Mouse (Mus musculus) adrenal gland, postnatal 25 days (tissue): ENCODE measurements around the gene Gast. TPM values are rescaled to one million over a fixed set of nuclear protein-coding genes. Genes with fewer than 3 reads are reported as not detected.
A peak's percentile ranks its signal among the peaks of the same experiment; 100 is the strongest.
"Not testable (repeated sequence)": the region's sequence is repeated elsewhere in the genome, so short reads cannot be mapped to it uniquely, and the experiment has no call there.

Experiments
- DNase-seq: peaks from one replicate; pipeline ENCODE4 v3.0.0; 2021; ENCODE audit warnings: mixed read lengths
- total RNA-seq: library from RNA; stranded (reverse); gene quantifications from 2 replicates; pipeline ENCODE4 v1.2.3, GENCODE M21; 2021

Gast gene
- total RNA-seq, 1 experiment from 2014 or later, result not detected

DNA sequence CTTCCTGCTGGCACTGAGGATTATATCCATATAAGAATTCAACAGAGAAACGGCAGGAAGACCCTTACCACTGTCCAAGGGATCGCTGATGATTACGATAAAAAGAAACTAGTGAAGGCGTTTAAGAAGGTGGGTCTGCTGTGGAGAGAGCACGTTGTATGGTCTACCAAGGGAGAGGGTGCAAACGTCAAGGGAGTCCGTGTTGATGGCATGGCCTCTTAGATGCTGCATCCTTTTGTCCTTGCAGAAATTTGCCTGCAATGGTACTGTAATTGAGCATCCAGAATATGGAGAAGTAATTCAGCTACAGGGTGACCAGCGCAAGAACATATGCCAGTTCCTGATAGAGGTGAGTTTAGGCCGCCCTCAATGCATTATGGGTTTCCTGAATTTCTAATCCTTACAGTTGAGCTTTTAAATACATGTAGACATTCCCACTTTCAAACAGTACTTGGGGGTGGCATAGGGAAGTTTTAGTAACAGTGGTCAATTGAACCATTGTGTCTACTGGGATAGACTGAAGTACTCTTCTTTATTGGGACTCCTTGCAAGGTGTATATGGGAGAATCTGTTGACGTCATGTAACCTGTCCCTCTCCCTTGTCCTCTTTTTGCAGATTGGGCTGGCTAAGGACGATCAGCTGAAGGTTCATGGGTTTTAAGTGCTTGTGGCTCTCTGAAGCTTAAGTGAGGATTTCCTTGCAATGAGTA is 13.4 kb upstream of the Gast start:
- DNase-seq, result not testable (repeated sequence)

DNA sequence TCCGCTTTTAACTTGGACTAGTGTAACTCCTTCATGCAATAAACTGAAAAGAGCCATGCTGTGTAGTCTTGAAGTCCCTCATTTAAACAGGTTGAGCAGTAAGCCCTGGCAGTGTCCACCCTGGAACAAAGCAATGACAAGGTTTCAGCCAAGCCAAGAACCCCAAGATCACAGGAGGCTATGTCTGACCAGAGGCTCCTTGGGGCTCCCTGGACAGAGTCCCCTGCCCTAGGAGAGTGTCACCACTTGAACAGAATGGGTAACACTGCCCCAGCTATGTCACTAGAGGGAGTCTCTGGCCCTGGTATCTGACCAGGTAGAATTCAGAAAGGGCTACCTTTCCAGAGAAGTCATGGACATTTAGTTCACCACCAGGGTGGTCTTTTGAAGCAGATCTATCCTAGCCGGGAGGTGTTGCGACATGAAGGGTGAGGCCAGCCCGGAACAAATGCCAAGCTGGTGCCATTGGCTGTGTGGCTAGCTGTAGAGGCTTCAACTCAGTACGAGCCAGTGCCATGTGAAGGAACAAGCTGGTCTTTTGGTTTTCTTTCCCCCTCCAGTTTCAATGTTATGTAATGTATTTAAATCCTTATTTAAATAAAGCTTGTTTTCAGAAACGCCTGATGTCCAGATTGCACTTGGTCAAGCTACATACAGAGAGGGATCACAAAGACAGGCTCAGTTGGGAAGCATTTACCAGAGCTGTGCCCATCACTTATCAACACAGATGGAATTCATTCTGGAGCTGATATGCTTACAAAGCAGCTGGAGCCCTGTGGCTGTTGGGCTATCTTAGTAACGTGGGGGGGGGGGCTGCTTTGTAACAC is 12.5 kb upstream of the Gast start:
- not testable (repeated sequence) for DNase-seq

DNA sequence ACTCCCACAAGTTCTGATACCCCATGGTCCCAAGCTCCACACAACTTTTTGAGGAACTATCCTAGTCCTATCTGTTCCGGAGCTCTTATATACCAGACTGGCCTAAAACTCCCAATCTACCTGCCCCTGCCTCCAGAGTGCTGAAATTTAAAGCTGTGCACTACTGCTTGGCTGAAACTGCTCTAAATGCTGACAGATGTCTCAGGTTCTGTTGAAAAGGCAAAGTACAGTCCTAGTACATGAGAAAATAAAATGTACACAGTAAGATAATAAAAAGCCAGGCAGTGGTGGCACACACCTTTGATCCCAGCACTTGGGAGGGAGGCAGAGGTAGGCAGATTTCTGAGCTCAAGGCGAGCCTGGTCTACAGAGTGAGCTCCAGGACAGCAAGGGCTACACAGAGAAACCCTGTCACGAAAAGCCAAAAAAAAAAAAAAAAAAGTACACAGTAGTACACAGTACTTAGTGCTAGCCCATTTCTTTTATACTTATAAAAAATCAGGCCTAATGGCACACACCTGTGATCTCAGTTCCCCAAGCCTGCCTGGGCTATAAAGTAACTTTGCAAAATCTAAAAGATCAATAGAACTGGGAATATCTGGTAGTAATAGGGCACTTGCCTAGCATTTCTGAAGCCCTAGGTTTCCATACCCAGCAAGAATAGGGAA is 11.5 kb upstream of the Gast start:
- no peak for DNase-seq

DNA sequence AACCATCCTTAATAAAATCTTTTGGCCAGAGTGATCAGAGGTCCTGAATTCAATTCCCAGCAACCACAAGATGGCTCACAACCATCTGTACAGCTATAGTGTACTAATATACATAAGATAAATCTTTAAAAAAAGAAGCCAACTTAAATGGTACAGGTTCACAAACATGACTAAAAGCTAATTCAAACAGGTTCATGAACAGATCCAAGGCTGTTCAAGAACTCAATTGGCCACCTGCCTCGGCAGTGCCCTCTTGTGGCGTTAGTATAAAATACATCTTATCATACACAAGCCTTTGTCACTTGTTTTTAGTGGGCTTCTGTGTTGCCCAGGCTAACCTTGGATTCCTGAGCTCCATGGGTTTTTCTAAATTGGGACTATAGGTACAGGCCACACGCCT is 10.6 kb upstream of the Gast start:
- DNase-seq, result peak; percentile 61

DNA sequence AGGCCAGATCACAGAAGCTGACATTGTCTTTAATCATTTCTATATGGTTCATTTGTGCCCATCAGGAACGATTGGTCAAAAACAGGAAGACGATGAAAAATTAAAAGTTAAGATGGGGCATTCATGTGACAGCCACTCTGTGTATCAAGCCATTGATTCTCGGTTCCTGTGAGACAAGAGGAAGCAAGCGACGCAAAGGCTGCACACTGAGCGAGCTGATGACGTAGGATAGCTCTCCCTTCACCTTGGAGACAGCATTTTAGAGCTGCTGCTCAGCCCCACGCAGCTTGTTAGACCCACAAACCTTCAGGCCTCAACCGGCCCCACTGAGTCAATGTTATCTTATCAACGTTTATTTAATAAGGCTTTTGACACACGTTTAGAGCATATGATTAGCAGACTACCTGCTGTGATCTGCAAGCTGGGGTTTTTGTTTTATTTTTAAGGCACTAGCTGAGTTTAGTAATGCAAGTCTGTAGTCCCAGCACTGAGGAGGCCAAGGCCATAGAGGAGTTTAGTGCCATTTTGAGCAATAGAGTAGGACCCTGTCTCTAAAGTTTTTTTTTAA is 9.1 kb upstream of the Gast start:
- DNase-seq, result no peak

DNA sequence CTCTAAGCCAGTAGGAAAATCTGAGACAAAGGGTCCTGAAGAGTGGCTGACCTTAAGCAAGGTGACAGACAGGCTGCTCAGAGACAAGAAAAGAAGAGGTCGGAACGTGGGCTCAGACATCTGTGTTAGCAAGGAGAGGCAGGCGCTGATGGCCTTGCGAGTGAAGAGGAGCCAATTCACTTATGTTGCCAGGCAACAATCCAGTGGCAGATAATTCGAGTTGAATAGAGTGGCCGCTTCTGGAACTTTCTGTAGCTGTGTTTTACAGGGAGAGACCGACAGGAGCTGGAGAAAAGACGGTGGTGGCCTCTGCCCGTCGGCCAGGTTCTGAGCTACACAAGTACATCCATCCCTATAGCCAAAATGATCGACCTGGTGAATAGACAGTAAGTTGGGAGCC is 6.9 kb upstream of the Gast start:
- no peak for DNase-seq

DNA sequence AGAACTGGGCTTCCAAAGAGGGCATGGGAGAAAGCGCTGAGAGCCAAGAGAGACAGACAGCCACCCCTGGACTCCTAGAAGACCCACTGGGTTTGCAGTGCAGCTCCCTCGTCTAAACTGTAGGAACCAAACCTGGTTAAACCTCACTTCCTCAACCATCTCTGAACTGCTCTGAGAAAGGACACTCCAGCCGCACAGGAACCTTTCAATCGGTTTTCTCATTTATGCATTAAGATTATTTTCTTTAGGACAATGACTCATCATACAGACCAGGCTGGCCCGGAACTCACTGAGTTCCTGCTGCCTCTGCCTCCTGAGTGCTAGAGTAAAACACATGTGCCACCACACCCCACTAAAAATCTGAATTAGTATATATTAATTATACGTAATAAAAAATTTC is 6.4 kb upstream of the Gast start:
- DNase-seq, result no peak

DNA sequence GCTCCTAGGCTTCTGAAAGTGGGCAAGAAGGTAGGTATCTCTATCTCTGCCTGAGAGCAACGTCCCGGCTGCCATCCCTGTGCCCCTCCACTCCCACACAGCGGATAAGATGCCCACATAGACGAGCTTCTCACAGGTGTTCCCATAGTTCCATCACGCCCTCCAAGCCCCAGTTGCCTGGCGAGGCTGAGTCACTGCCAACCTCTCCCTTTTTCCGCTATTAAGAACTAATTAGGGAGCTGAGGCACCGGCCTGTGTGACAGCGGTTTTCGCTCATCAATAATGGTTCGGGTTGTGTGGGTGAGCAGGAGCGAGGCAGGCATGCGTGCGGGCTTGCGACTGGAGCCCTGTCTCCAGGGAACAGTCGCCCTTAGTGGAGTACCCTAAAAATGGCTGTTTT is 4.0 kb upstream of the Gast start:
- no peak for DNase-seq

DNA sequence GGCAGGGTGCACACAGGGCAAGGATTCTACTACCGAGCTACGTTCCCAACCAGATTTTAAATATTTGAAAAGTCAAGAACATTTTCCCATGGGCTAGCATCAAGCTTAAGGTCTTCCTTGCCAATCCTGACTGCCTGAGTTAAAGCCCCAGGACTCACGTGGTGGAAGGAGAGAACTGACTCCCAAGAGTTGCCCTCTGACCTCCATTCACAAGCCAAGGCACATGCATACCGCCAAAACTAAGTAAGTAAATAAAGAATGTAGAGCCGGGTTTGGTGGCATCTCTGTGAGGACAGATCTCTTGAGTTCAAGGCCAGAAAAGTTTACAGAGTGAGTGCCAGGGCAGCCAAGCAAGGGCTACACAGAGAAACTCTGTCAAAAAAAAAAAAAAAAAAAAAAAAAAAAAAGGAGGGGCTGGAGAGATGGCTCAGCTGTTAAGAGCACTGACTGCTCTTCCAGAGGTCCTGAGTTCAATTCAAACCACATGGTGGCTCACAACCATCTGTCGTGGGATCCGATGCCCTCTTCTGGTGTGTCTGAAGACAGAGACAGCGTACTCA is 3.3 kb upstream of the Gast start:
- not testable (repeated sequence) for DNase-seq

DNA sequence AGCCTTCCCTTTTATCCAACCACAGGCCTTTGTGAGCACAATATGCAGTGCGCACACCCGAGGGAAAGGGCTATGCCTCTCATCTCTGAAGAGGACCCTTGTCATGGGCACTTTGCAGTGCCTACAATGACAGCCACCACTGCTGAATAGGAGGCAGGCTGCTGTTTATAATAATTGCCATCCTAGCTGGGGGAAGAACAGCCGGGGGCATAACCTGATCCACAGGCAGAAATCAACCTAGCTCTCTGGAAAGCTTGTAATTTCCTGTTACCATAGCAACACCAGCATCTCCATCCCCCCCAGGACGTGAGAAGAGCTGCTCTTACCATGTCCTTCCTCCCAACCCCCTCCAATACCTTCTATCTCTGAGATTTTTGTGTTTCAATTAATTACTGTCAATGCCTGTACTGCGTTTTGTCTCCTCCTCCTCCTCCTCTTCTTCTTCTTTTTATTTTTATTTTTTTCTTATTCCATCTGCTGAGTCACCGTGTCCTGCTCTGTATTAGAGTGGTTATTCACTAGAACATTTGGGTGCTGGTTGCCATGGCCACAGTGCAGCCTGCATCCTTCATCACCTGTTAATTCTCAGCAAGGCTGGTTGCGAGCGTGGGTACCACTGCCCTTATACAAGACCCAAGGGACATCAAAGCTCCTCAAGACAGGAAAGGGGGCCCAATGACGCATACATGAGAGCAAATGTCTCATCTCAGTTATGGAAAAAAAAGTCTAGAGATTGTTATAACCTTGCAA is 1.3 kb upstream of the Gast start:
- DNase-seq, result no peak

DNA sequence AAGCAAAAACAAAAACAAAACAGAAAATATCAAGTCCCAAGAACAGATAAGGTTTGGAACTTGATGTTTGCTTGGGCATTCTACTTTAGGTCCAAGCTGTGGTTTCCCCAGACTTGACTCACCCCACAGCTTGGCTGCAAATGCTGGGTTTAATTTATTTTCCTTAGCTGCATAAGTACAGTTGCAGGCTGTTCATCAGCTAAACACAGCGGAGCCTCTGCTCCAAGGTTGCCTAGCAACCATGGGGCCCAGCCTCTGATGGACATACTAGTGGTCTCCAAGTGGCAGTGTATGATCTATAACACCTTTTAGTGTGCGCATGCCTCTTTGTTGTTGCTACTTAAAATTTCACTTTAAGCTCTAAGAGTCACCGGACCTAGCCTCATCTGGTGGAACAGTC is 1.5 kb downstream of the Gast start:
- DNase-seq, result no peak

DNA sequence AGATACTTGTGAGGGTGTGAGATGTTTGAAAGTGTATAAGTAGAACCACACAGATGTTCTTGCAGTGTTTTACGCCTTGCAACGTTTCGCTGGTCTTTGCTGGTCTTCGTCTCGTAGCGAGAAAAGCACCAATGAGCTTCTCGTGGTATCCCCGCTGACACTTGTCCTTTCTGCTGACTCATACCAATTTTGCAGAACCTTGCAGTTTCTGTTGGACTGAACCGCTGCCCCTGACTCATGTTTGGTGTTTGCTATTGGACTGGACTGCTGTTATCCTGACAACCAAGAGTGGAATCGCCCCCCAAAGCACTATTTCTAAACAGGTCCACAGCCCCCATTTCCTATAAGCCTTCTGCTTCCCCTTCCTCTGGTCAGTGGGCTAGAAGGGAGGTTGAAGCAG is 10.1 kb downstream of the Gast start:
- DNase-seq, result no peak

DNA sequence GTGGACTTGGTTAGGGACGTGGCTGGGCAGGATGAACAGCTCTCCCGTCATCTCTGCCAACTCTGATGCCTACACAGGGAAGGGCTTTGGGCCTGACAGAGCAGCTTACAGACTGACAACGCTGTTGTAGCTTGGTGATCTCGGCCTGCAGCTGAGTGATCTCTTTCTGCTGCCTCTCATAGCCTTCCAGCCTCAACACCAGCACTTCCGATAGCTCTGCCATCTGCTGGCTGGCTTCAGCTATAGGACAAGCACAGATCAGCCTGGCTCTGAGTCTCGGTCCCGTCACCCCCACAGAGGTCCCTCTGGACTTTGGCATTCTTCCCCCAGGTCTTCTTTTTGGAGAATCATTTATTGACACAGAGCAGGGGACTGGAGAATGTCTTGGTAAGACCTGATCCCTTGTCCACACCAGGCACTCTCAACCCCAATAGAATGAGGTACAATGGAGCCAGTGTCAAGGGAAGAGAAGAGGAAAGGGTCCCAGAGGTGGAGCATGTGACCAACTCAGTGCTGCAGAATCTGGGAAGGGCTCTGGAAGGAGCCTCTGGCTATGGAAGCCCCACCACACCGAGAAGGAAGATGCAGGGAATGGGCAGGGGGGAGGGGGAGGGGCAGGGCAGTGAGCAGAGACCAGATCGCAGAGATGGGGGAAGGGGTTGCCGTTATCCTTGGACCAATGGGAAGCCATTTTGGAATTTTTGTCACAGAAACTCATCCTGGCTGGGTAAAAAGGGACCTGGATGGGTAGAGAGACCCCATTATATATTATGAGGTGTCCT is 18.1 kb downstream of the Gast start:
- DNase-seq, result no peak

DNA sequence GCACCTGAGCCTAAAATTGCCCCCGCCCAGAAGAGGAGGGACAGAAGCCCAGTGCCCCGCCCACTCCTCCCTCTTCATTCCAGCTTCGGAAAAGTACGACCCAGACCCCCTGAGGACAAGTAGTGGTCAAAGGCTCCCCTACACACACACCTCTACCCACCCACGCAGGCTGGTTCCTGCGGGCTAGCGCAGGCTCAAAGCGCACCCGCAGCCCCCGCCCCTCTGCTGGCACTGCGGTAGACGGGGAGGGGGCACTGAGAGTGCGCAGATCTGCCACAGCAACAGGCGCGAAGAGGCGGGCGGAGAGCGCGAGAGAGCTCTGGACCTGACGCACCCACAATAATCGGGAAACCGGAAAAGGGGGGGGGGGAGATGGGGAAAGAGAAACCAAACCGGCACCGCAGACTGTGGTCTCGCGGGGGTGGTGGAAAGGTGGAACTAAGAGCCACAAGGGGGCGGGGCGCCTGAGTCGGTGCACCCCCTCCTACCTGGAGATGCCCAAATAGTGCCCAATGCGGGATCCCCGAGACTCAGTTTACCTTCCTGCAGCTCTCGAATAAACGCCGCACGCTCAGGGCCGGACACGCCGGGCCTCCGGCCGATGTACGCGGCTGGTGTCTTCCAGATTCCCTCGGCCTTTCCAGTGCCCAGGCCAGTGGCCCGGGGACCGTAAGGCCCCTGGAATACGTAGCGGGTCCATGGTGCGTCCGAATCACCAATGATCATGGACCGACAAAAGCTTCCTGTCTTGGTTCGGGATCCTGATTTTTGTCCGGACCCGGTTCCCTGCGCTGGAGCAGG is 21.1 kb downstream of the Gast start:
- peak; percentile 47 for DNase-seq

DNA sequence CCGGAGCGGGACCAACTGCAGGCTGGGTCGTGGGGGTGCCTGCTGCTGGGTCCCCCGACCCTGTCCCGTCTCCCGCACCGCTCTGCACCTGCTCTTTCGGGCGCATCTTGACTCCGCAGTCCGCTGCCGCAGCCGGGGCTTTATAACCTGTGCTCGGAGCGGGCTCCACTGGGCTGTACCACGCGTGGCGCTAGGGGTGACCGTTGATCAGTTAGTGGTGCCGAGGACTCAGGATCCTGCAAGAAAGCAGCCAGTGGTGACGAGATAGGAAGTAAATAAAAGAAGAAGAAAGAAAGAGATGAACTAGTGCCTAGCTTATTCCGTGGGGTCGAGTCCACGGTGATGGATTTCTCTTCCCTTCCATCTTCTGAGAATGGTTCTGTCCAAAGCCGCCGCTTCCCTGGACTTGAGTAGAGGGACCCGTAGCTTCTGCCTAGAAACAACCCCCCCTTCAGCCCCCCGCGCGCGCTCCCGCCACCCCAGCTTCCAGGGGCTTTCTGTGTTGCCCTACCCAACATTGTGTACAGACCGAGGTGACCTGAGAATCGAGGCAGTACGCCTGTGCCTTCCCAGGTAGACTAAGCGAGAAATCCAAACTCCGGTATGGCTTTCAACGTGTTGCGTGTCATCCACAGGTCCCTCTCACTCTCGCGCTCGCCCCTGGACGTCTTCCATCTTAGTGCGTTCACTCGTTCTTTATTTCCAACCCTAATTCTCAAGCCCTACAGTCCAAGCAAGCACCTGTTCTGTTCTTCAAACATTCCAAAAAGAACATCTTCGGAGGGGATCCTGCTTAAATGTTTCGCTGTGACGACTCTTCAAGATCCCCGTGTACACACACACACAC is 22.0 kb downstream of the Gast start, which contains the start of gene Hap1:
Hap1 (minus strand) TSS at position 157 of the 847 bp plus-strand sequence.
- peak; percentile 78 for DNase-seq

DNA sequence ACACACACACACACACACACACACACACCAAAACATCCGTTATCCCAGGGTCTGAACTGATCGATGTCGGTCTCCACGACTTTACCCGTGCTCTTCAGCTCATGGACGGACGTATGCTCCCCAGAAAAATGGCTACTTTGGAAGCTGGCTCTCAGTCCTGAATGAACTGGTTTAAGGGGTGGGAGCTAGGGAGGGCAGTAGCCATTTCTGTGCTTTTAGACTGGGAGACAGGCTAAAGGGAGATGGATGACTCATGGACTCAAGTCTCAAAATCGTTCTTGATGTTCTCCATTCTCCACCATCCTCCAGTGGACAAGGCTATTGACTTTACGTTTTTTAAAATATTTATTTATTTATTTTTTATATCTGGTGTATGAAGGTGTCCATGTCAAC is 22.6 kb downstream of the Gast start:
- no peak for DNase-seq

DNA sequence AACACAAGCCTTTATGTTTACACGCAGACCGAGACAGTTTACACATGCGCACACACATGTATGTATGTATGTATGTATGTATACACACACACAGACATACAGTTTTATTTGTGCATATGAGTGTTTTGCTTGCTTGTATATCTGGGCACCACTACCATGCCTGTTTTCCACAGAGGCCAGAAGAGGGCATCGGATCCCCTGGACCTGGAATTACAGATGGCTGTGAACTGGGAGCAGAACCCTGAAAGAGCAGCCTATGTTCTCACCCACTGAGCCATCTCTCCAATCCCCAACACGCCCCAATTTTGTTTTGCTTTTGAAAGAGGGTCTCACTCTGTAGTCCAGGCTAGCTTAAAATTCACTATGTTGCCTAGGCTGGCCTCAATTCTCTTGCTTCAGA is 23.2 kb downstream of the Gast start:
- DNase-seq, result no peak

DNA sequence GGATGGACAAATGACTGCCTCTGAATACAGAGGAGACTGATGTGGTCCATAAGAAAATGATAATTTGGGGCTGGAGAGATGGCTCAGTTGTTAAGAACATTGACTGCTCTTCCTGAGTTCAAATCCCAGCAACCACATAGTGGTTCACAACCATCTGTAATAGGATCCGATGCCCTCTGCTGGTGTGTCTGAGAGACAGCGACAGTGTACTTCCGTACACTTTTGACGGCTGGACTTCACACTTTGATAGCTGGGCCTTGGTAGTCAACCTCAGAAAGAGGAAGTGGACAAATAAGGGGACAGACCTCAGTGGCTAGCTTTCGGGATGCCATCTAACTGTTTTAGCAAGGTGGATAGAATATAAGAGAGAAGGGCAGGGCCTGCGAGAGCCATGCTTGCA is 26.0 kb downstream of the Gast start:
- no peak for DNase-seq

DNA sequence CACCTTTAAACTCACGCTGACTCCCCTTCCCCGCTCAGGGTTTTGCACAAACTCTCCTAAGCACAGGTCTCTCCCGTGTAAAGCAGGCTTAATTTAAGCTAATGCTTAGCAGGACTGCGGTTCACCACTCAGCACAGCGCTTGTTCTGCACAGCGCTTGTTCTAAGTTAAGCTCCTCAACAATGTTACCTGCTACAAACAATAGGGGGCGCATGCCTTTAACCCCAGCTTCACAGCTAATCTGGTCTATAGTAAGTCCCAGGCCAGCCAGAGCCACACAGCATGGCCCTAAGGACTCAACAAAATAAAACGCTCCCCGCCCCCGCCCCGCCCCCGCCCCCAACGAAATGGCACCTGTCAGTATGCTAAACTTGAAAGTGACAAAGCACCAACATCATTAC is 26.9 kb downstream of the Gast start:
- DNase-seq, result not testable (repeated sequence)
